Mouse (Mus musculus) midbrain, embryonic 14.5 days (tissue): ENCODE measurements around the gene Ubl4b. TPM values are rescaled to one million over a fixed set of nuclear protein-coding genes. Genes with fewer than 3 reads are reported as not detected.
A peak's percentile ranks its signal among the peaks of the same experiment; 100 is the strongest.

Source experiments
- ATAC-seq: fragments of 200-750 bp; cut with Nextera tagmentation; 2 replicates; pipeline ENCODE4 v1.8.0; 2017; ENCODE audit warnings: moderate number of reproducible peaks, moderate library complexity; ENCODE audit not compliant: low FRiP score, low TSS enrichment
- DNase-seq: peaks from one replicate; pipeline ENCODE4 v3.0.0-alpha.2; 2015
- H3K27ac ChIP-seq: fragments of 300-500 bp; sonication (generic); replicated peaks from 2 replicates; pipeline ENCODE4 v1.5.1; 2014; ENCODE audit warnings: mild to moderate bottlenecking, low read depth, low read length, moderate library complexity
- H3K27me3 ChIP-seq: fragments of 300-500 bp; sonication (generic); 2 replicates; pipeline ENCODE4 v1.6.1; 2014; ENCODE audit warnings: low read length, control low read depth, mixed read lengths; ENCODE audit not compliant: control insufficient read depth, insufficient read depth
- H3K36me3 ChIP-seq: fragments of 300-500 bp; sonication (generic); 2 replicates; pipeline ENCODE4 v1.6.1; 2014; ENCODE audit warnings: low read length, control low read depth; ENCODE audit not compliant: control insufficient read depth, insufficient read depth
- H3K4me1 ChIP-seq: fragments of 300-500 bp; sonication (generic); 2 replicates; pipeline ENCODE4 v1.6.1; 2014; ENCODE audit warnings: mild to moderate bottlenecking, antibody characterized with exemption, low read length, control low read depth; ENCODE audit not compliant: control insufficient read depth, insufficient read depth
- H3K4me2 ChIP-seq: fragments of 300-500 bp; sonication (generic); 2 replicates; pipeline ENCODE4 v1.6.1; 2014; ENCODE audit warnings: mild to moderate bottlenecking, low read length, moderate library complexity
- H3K4me3 ChIP-seq: fragments of 300-500 bp; sonication (generic); replicated peaks from 2 replicates; pipeline ENCODE4 v1.5.1; 2014; ENCODE audit warnings: low read depth, low read length
- H3K9ac ChIP-seq: fragments of 300-500 bp; sonication (generic); replicated peaks from 2 replicates; pipeline ENCODE4 v1.6.1; 2014; ENCODE audit warnings: mild to moderate bottlenecking, low read length, moderate library complexity
- H3K9me3 ChIP-seq: fragments of 300-500 bp; sonication (generic); 2 replicates; pipeline ENCODE4 v1.6.1; 2016; ENCODE audit warnings: low read length, control low read depth, mixed read lengths; ENCODE audit not compliant: control insufficient read depth
- WGBS: fragments of 180-500 bp; shearing (Covaris S2); extraction: QIAGEN DNeasy Blood & Tissue Kit; methylation state at CpG from one replicate; pipeline ENCODE4 v1.1.7; 2014; 5-methylcytosine and 5-hydroxymethylcytosine counted together
- polyA plus RNA-seq: library from polyadenylated mRNA; unstranded; fragments of >200 nt; fragmentation: Nextera tagmentation; extraction: Ambion mirVana; gene quantifications from 2 replicates; pipeline ENCODE4 v1.2.1, GENCODE M21; 2014

The Ubl4b gene
- polyA plus RNA-seq, 1 experiment from 2014 or later: not detected

DNA sequence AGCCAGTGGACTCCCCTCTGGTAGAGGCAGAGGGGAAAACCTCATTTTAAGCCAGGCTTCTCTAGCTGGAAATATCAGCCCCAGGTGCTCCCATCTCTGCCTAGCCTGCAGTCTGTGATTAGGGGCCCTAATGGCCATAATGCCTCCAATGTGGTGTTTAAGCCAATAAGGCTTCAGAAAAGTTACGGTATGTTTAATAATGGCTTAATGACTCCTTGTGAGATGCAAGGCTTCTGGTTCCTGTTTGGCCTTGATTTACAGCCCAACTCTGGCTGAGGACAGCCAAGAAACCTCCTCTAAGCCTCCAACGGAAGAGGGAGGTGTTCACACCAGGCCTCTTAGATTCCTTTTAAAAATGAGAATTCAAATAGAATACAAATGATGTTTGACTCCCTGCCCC, 38.8 kb upstream of the Ubl4b start:
- no peak overlapping the region for H3K9ac ChIP-seq
- WGBS: 59% methylated on average over 2 of the region's 2 CpGs
- H3K4me1 ChIP-seq: peaks cover 10% of the 10 kb centered on the region
- no peaks in the 10 kb centered on the region for H3K9me3 ChIP-seq
- no peak overlapping the region for H3K27ac ChIP-seq
- no peaks in the 10 kb centered on the region for H3K36me3 ChIP-seq
- H3K4me2 ChIP-seq: no peak overlapping the region
- DNase-seq (no peak), ATAC-seq (no peak)
- H3K4me3 ChIP-seq: no peak overlapping the region
- H3K27me3 ChIP-seq: peaks cover 60% of the 10 kb centered on the region

- no peaks in the 10 kb centered on the region for H3K36me3 ChIP-seq
- no peak overlapping the region for H3K4me3 ChIP-seq
- peaks cover 10% of the 10 kb centered on the region for H3K4me1 ChIP-seq
- no peaks in the 10 kb centered on the region for H3K9me3 ChIP-seq
- H3K27me3 ChIP-seq: peaks cover 57% of the 10 kb centered on the region
- H3K4me2 ChIP-seq: no peak overlapping the region
- DNase-seq: no peak
- no peak overlapping the region for H3K27ac ChIP-seq
- WGBS: 63% methylated on average over 1 of the region's 1 CpGs
- ATAC-seq: no peak
- no peak overlapping the region for H3K9ac ChIP-seq
Observed at GRCm38 (mm10) chr3:107591612-107592011, 36.7 kb upstream of the Ubl4b start.

DNA sequence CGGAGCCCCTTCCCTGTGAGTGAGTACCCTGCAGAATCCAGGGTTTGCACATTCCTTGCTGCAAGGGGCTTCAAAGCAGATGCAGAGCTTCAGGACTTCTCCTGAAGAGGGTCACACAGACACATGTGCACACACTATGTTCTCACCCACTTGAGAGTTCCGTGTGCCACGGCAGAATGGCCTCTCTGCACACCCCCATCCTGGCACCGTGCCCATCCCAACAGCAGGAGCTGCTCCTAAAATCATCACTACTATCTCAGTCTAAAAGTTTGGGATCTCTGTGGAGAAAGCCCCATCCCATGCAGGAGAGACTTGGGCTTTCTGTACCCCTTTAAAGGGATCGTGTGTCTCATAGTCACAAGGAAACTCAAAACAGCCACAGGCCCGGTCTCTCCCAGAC, 31.6 kb upstream of the Ubl4b start:
- Histone ChIP-seq H3K4me2 (no peak overlapping the region), H3K9ac (no peak overlapping the region), H3K4me3 (no peak overlapping the region), H3K9me3 (no peaks in the 10 kb centered on the region), H3K27me3 (peaks cover 66% of the 10 kb centered on the region), H3K36me3 (no peaks in the 10 kb centered on the region), H3K27ac (no peak overlapping the region), H3K4me1 (peaks cover 6% of the 10 kb centered on the region; the same call in 1 of the 2 replicates)
- WGBS: 83% methylated on average over 6 of the region's 6 CpGs
- DNase-seq (no peak), ATAC-seq (no peak)

- Histone ChIP-seq H3K9ac (no peak overlapping the region), H3K9me3 (no peaks in the 10 kb centered on the region), H3K4me2 (no peak overlapping the region), H3K27ac (no peak overlapping the region), H3K27me3 (peaks cover 82% of the 10 kb centered on the region), H3K4me1 (peaks cover 6% of the 10 kb centered on the region; the same call in 1 of the 2 replicates), H3K4me3 (no peak overlapping the region), H3K36me3 (no peaks in the 10 kb centered on the region)
- 5% methylated on average over 1 of the region's 1 CpGs for WGBS
- ATAC-seq: no peak
- no peak for DNase-seq
Observed at GRCm38 (mm10) chr3:107583893-107584292, 29.0 kb upstream of the Ubl4b start.

GRCm38 (mm10) chr3:107582875-107583767, 28.2 kb upstream of the Ubl4b start:
- Histone ChIP-seq H3K9ac (no peak overlapping the region), H3K36me3 (no peaks in the 10 kb centered on the region), H3K4me1 (peaks cover 6% of the 10 kb centered on the region; the same call in 1 of the 2 replicates), H3K9me3 (no peaks in the 10 kb centered on the region), H3K27ac (no peak overlapping the region), H3K4me2 (peak overlapping the region; percentile 47), H3K4me3 (peak overlapping the region; percentile 24), H3K27me3 (peaks cover 79% of the 10 kb centered on the region)
- DNase-seq (peak; percentile 52), ATAC-seq (no peak)
- under 1% methylated on average over 65 of the region's 65 CpGs for WGBS

DNA sequence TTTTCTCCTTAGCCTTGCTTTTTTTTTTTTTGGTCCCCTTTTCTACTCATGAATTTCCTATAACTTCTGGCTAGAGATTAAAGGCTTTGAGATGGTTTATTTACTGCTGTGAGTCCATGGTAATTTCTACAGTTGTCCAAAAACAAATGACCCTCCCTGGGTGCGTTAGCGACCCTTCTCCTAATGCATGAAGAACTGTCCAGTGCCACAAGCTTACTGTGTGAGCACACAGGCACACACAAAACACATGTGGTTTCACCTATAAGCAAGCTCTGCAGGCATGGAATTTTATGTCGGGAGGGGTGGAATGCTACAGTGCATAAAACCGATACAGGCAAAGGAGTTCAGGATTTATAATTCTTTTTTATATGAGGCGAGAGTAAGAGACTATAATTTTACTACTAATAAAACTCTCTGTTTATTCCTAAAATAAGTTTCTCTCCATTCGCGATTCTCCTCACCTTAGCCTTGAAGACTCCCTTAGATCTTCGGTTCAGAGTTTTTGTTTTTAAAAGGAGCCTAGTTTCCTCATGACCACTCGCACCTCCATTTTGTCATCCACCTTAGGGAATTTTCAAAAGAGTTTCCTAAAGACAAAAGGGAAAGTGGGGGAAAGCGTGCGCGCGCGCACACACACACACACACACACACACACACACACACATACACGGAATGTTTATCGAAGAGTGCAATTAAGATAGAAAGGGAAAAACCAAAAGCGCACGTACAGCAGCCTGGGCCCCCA, 27.4 kb upstream of the Ubl4b start:
- Histone ChIP-seq H3K4me3 (peak overlapping the region; percentile 24), H3K27ac (no peak overlapping the region), H3K4me1 (peaks cover 6% of the 10 kb centered on the region; the same call in 1 of the 2 replicates), H3K4me2 (peak overlapping the region; percentile 47), H3K9ac (no peak overlapping the region), H3K27me3 (peaks cover 79% of the 10 kb centered on the region), H3K36me3 (no peaks in the 10 kb centered on the region), H3K9me3 (no peaks in the 10 kb centered on the region)
- 3% methylated on average over 18 of the region's 18 CpGs for WGBS
- DNase-seq (peak; percentile 15), ATAC-seq (no peak)

DNA sequence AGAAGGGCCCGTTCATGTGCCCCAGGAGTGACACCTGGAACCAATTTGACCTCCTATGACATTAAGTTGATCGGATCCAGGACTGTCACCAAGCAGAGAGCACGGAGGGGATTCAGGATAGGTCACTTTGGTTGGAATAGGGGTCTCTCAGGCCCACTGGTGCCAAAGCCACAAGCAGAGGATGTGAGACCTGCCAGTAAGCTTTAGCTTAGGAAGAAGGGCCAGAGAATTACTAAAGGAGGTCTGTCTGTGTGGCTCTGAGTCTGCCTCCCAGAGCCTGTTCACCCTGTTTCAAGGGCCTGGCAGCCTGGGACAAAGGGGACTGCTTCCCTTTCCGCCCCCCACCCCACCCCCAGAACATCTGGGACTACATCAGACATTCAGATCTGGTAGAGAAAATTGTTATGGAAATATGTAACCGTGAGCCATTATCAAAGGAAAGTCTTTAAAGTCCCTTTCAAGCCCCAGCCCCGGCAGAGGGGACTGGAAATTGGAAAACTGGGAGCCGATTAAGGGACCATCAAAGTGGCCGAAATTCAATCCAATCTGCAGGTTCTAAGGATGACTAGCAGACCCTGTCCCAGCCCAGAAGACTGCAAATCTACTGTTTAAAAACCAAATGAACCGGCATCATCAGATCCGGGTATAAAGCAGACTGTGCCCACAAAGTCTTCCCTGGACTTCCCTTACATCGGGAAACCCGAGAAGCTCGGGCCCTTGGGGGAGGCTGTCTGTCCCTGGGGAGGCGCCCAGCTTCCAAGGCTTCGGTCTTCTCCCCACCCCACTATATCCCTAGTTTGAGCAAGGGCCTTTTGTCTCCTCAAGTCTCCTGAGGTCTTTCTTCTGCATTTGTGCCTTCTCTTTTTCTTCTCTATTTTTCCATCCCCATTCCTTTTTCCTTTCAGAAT, 26.5 kb upstream of the Ubl4b start:
- Histone ChIP-seq H3K4me1 (peaks cover 6% of the 10 kb centered on the region; the same call in 1 of the 2 replicates), H3K36me3 (no peaks in the 10 kb centered on the region), H3K9me3 (no peaks in the 10 kb centered on the region), H3K4me2 (no peak overlapping the region), H3K4me3 (no peak overlapping the region), H3K27me3 (peaks cover 71% of the 10 kb centered on the region), H3K9ac (no peak overlapping the region), H3K27ac (no peak overlapping the region)
- DNase-seq: peak; percentile 13
- ATAC-seq: no peak
- 3% methylated on average over 15 of the region's 15 CpGs for WGBS

GRCm38 (mm10) chr3:107579466-107579865, 24.6 kb upstream of the Ubl4b start:
- Histone ChIP-seq H3K9me3 (no peaks in the 10 kb centered on the region), H3K4me1 (peaks cover 6% of the 10 kb centered on the region; the same call in 1 of the 2 replicates), H3K4me3 (no peak overlapping the region), H3K4me2 (no peak overlapping the region), H3K27me3 (peaks cover 53% of the 10 kb centered on the region), H3K27ac (no peak overlapping the region), H3K9ac (no peak overlapping the region), H3K36me3 (no peaks in the 10 kb centered on the region)
- WGBS: 4% methylated on average over 4 of the region's 4 CpGs
- peak; percentile 88 for DNase-seq
- no peak for ATAC-seq
